Mouse (Mus musculus): ENCODE results near the gene Lrrc8e. TPM values are rescaled to one million over a fixed set of nuclear protein-coding genes. Genes with fewer than 3 reads are reported as not detected.

The Lrrc8e gene
- polyA plus RNA-seq, 1 experiment: 1.7 TPM

DNA sequence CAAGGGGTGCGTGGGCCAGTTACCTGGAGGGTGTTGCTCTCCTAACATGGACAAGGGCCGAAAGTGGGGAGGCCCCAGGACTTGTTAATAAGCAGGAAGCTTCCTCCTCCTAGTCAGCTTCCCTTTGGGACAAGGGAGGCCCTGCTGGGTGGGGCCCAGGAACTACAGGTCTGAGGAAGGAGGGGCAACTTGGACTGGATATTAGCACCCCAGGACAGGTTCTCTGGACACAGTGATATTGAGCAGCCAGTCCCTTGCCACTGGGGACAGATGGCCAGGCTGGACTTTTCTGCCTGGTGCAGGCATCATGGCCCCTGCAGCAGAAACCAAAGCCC is 19.6 kb upstream of the Lrrc8e start:
- Histone ChIP-seq H3K79me2 (ENCODE audit: control insufficient read depth, insufficient read depth) (no peaks in the 10 kb centered on the region), H3K27me3 (ENCODE audit: control insufficient read depth, insufficient read depth, insufficient read length) (no peaks in the 10 kb centered on the region), H3K36me3 (ENCODE audit: control insufficient read depth, insufficient read depth) (no peaks in the 10 kb centered on the region), H3ac (ENCODE audit: control insufficient read depth, insufficient read length, low read depth) (no peak overlapping the region), H3K4me3 (ENCODE audit: insufficient read depth, poor library complexity, severe bottlenecking) (no peak overlapping the region), H3K79me3 (ENCODE audit: low read depth) (no peaks in the 10 kb centered on the region)
- TF ChIP-seq CEBPB (IDR thresholded peaks at IDR 0.05; ENCODE audit: low read depth) (no peak), CTCF (IDR thresholded peaks at IDR 0.05; ENCODE audit: control insufficient read depth, insufficient read depth, insufficient read length) (no peak), MAX (IDR thresholded peaks at IDR 0.05) (no peak), MYOD1 (IDR thresholded peaks at IDR 0.05; ENCODE audit: control insufficient read depth, insufficient read length, low read depth) (no peak), USF1 (IDR thresholded peaks at IDR 0.05; ENCODE audit: low read depth) (no peak), FOSL1 (IDR thresholded peaks at IDR 0.05; ENCODE audit: insufficient read depth, low read length, poor library complexity, severe bottlenecking) (no peak), MYOG (IDR thresholded peaks at IDR 0.05; ENCODE audit: control insufficient read depth, extremely low read depth, insufficient read length) (no peak)

DNA sequence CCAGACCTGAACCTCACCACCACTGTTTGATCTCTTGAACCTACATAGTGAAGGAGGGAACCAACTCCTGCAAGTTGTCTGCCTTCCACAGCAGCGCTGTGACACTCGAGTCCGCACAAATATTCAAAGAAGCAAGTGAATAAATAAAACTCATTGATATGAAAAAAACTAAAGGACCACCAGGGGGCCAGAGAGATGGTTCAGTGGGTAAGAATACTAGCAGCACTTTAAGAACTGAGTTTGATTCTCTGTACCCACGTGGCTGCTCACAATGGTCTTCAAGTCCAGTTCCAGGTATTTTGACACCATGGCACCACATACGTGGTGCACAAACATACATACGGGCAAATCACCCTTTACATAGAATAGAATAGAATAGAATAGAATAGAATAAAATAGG is 15.5 kb upstream of the Lrrc8e start:
- no peak overlapping the region for H3K4me3 ChIP-seq (ENCODE audit: insufficient read depth, poor library complexity, severe bottlenecking)
- no peak overlapping the region for H3ac ChIP-seq (ENCODE audit: control insufficient read depth, insufficient read length, low read depth)
- no peaks in the 10 kb centered on the region for H3K36me3 ChIP-seq (ENCODE audit: control insufficient read depth, insufficient read depth)
- no peaks in the 10 kb centered on the region for H3K79me2 ChIP-seq (ENCODE audit: control insufficient read depth, insufficient read depth)
- H3K27me3 ChIP-seq (ENCODE audit: control insufficient read depth, insufficient read depth, insufficient read length): peaks cover under 1% of the 10 kb centered on the region
- no peak for TF ChIP-seq USF1 (IDR thresholded peaks at IDR 0.05; ENCODE audit: low read depth)
- no peak for TF ChIP-seq CTCF (IDR thresholded peaks at IDR 0.05; ENCODE audit: control insufficient read depth, insufficient read depth, insufficient read length)
- TF ChIP-seq MYOD1 (IDR thresholded peaks at IDR 0.05; ENCODE audit: control insufficient read depth, insufficient read length, low read depth): no peak
- TF ChIP-seq MAX (IDR thresholded peaks at IDR 0.05): no peak
- TF ChIP-seq FOSL1 (IDR thresholded peaks at IDR 0.05; ENCODE audit: insufficient read depth, low read length, poor library complexity, severe bottlenecking): no peak
- no peak for TF ChIP-seq CEBPB (IDR thresholded peaks at IDR 0.05; ENCODE audit: low read depth)
- TF ChIP-seq MYOG (IDR thresholded peaks at IDR 0.05; ENCODE audit: control insufficient read depth, extremely low read depth, insufficient read length): no peak
- no peaks in the 10 kb centered on the region for H3K79me3 ChIP-seq (ENCODE audit: low read depth)

DNA sequence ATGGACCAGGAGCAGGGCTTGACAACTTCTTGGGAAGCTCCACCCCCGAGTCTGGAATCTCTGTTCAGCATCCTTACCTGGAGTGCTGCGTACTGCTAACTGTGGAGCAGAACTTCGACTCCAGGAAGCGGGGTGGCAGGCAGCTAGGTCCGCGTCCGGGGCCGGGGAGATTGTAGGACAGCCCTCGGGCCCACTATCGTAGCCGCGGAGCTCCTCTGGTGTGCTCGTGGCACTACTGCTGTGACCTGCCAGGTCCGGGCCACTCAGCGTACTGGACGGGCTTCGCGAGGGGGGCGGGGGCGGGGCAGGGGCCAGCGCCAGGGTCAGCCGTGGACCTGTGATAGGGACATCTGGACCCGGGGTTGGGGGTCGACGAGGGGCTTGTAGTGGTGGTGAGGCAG is 13.8 kb upstream of the Lrrc8e start:
- H3K79me2 ChIP-seq (ENCODE audit: control insufficient read depth, insufficient read depth): no peaks in the 10 kb centered on the region
- no peak for TF ChIP-seq CEBPB (IDR thresholded peaks at IDR 0.05; ENCODE audit: low read depth)
- TF ChIP-seq MYOD1 (IDR thresholded peaks at IDR 0.05; ENCODE audit: control insufficient read depth, insufficient read length, low read depth): no peak
- TF ChIP-seq FOSL1 (IDR thresholded peaks at IDR 0.05; ENCODE audit: insufficient read depth, low read length, poor library complexity, severe bottlenecking): no peak
- TF ChIP-seq CTCF (IDR thresholded peaks at IDR 0.05; ENCODE audit: control insufficient read depth, insufficient read depth, insufficient read length): no peak
- TF ChIP-seq MYOG (IDR thresholded peaks at IDR 0.05; ENCODE audit: control insufficient read depth, extremely low read depth, insufficient read length): no peak
- no peak for TF ChIP-seq MAX (IDR thresholded peaks at IDR 0.05)
- TF ChIP-seq USF1 (IDR thresholded peaks at IDR 0.05; ENCODE audit: low read depth): no peak
- H3K79me3 ChIP-seq (ENCODE audit: low read depth): no peaks in the 10 kb centered on the region
- H3K36me3 ChIP-seq (ENCODE audit: control insufficient read depth, insufficient read depth): no peaks in the 10 kb centered on the region
- H3K4me3 ChIP-seq (ENCODE audit: insufficient read depth, poor library complexity, severe bottlenecking): no peak overlapping the region
- H3ac ChIP-seq (ENCODE audit: control insufficient read depth, insufficient read length, low read depth): no peak overlapping the region
- peaks cover 10% of the 10 kb centered on the region for H3K27me3 ChIP-seq (ENCODE audit: control insufficient read depth, insufficient read depth, insufficient read length)

DNA sequence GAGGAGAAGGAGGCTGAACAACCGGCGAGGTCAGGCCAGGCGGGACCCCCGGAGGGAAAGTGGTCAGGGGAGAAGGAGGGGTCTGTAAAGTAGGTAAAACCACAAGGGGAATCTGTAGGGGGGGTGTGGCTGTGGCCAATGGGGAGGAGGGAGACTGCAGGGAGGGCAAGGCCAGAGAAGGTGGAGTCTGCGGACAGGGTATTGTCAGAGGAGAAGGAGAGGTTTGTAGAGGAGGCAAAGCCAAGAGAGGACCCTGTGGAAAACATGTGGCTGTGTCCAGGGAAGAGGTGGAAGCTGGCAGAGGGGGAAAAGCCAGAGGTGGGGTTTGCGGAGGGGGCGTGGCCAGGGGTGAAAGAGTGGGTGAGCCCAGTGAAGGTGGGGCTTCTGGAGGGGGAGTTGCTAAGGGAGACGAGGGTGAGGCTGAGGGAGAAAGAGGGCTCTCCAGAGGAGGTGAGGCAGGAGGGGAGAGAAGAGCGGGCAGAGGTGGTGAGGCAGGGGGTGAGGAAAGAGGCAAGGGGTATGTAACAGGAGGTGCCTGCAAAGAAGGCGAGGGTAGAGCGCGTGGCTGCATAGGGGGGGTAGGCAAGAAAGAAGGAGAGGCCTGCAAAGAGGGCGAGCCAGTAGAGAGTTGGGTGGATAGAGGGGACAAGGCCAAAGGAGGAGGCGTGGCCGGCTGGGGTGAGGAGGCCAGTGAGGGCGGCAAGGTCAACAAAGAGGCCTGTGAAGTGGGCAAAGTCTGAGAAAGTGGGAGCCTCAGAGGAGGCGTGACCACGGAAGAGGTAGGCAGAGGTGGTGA is 13.2 kb upstream of the Lrrc8e start:
- no peak overlapping the region for H3K4me3 ChIP-seq (ENCODE audit: insufficient read depth, poor library complexity, severe bottlenecking)
- no peaks in the 10 kb centered on the region for H3K79me3 ChIP-seq (ENCODE audit: low read depth)
- no peaks in the 10 kb centered on the region for H3K36me3 ChIP-seq (ENCODE audit: control insufficient read depth, insufficient read depth)
- H3K27me3 ChIP-seq (ENCODE audit: control insufficient read depth, insufficient read depth, insufficient read length): peaks cover 10% of the 10 kb centered on the region
- H3ac ChIP-seq (ENCODE audit: control insufficient read depth, insufficient read length, low read depth): no peak overlapping the region
- no peaks in the 10 kb centered on the region for H3K79me2 ChIP-seq (ENCODE audit: control insufficient read depth, insufficient read depth)
- no peak for TF ChIP-seq MYOD1 (IDR thresholded peaks at IDR 0.05; ENCODE audit: control insufficient read depth, insufficient read length, low read depth)
- TF ChIP-seq USF1 (IDR thresholded peaks at IDR 0.05; ENCODE audit: low read depth): no peak
- TF ChIP-seq CEBPB (IDR thresholded peaks at IDR 0.05; ENCODE audit: low read depth): no peak
- no peak for TF ChIP-seq MAX (IDR thresholded peaks at IDR 0.05)
- no peak for TF ChIP-seq MYOG (IDR thresholded peaks at IDR 0.05; ENCODE audit: control insufficient read depth, extremely low read depth, insufficient read length)
- no peak for TF ChIP-seq FOSL1 (IDR thresholded peaks at IDR 0.05; ENCODE audit: insufficient read depth, low read length, poor library complexity, severe bottlenecking)
- TF ChIP-seq CTCF (IDR thresholded peaks at IDR 0.05; ENCODE audit: control insufficient read depth, insufficient read depth, insufficient read length): no peak

DNA sequence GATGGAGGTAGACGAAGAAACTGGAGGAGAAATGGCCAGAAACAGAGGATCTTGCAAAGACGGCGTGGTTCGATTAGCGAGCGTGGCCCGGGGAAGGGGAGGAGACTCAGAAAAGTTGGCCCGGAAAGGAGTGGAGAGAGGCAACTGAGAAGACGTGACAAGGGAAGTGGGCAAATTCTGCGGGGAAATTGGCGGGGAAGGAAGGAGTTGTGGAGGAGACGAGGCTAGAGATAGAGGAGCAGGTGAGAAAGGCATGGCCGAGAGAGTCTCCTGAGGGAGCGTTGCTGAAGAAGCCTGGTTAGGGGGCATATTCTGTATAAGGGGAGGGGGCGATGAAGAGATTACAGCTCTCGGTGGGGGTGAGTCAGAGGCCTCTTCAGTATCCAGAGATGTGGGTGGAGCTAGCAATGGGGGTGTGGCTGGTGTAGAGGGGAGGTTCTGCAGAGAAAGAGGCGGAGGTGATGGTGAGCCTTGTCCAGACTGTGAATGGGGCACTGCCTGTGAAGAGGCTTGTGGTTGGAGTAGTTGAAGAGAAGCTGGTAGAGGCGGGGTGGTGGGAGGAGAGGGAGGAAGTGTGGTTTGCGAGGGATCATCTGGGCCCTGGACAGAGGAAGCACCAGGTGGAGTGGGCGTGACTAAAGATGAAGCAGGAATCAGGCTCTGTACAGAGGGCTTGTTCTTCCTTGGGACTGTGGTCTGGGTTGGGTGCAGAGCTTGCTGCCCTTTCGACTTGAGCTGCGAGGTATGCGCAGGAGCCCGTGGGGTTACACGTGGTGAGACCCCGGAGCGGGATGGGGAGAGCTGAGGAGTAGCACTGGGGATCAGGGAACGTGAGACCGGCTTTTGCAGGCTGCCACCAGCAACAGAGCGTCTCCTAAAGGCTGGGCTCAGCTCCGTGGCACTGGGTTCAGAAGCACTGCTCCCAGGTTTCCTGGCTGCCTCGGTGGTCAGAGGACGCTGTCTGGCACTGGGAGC is 12.3 kb upstream of the Lrrc8e start:
- peaks cover 10% of the 10 kb centered on the region for H3K27me3 ChIP-seq (ENCODE audit: control insufficient read depth, insufficient read depth, insufficient read length)
- H3ac ChIP-seq (ENCODE audit: control insufficient read depth, insufficient read length, low read depth): no peak overlapping the region
- H3K79me3 ChIP-seq (ENCODE audit: low read depth): no peaks in the 10 kb centered on the region
- TF ChIP-seq CEBPB (IDR thresholded peaks at IDR 0.05; ENCODE audit: low read depth): no peak
- no peak for TF ChIP-seq USF1 (IDR thresholded peaks at IDR 0.05; ENCODE audit: low read depth)
- TF ChIP-seq MYOD1 (IDR thresholded peaks at IDR 0.05; ENCODE audit: control insufficient read depth, insufficient read length, low read depth): no peak
- TF ChIP-seq MAX (IDR thresholded peaks at IDR 0.05): no peak
- TF ChIP-seq FOSL1 (IDR thresholded peaks at IDR 0.05; ENCODE audit: insufficient read depth, low read length, poor library complexity, severe bottlenecking): no peak
- TF ChIP-seq CTCF (IDR thresholded peaks at IDR 0.05; ENCODE audit: control insufficient read depth, insufficient read depth, insufficient read length): no peak
- TF ChIP-seq MYOG (IDR thresholded peaks at IDR 0.05; ENCODE audit: control insufficient read depth, extremely low read depth, insufficient read length): no peak
- H3K79me2 ChIP-seq (ENCODE audit: control insufficient read depth, insufficient read depth): no peaks in the 10 kb centered on the region
- no peak overlapping the region for H3K4me3 ChIP-seq (ENCODE audit: insufficient read depth, poor library complexity, severe bottlenecking)
- no peaks in the 10 kb centered on the region for H3K36me3 ChIP-seq (ENCODE audit: control insufficient read depth, insufficient read depth)

All from C2C12 (cell line).